20 mouse cellular contexts compared by ENCODE assay signal in the genomic region with DNA sequence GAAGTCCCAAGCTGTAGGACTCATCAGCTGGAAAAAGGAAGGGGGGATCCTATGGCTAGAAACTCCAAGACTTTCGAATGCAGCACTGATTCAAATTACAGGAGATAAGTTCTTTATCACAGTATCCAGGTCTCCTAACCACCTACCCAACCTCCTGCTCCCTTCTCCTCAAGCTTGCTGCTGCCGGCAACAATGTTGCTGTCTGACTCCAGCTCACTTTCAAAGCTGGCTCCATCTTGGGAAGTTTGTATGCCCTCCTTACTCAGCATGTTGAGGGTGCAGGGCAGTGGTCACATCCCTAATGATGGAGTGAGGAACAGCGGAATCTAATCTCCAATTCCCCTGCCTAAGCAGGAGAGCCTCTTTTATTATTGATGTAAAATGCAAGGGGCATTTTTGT. TPM values are rescaled to one million over a fixed set of nuclear protein-coding genes. Genes with fewer than 3 reads are reported as not detected.
A peak's percentile ranks its signal among the peaks of the same experiment; 100 is the strongest.
DNase-seq lines count a peak whose midpoint lies in the region; ATAC-seq and TF ChIP-seq lines count a peak whose summit lies in the region.
"Had no signal": no experiment of that assay in that cellular context is flagged by ENCODE, and none has a peak within 500 bp of the region (broad histone marks: within the 10 kb centered on the region; RNA-seq: fewer than 3 reads in every experiment).

No protein-coding gene starts in this region.

- H3K4me2 ChIP-seq in heart, embryonic 13.5 days = no peak overlapping the region
- H3K4me2 ChIP-seq in heart, postnatal 0 days (ENCODE audit: low read depth, low read length) = no peak overlapping the region
- H3K4me2 ChIP-seq: embryonic facial prominence, embryonic 13.5 days; forebrain, embryonic 12.5 days; forebrain, embryonic 15.5 days; hindbrain, embryonic 12.5 days; hindbrain, embryonic 15.5 days; intestine, embryonic 15.5 days had no signal

- no peak for TF ChIP-seq EP300 in heart, adult 2 months (IDR thresholded peaks at IDR 0.05; ENCODE audit: insufficient read depth, low read depth, low read length)
- no peak for TF ChIP-seq EP300 in heart, postnatal 0 days (IDR thresholded peaks at IDR 0.05; ENCODE audit: low read depth)

- no peak for TF ChIP-seq POLR2A in heart, adult 2 months (IDR thresholded peaks at IDR 0.05; ENCODE audit: insufficient read depth, low read depth, low read length)

- no peak for TF ChIP-seq CTCF in heart, adult 2 months (IDR thresholded peaks at IDR 0.05)
- no peak for TF ChIP-seq CTCF in heart, postnatal 0 days (IDR thresholded peaks at IDR 0.05; ENCODE audit: low read depth)

- no peaks in the 10 kb centered on the region for H3K27me3 ChIP-seq in heart, embryonic 13.5 days (replicated peaks)
- H3K27me3 ChIP-seq in heart, adult 2 months (ENCODE audit: control insufficient read depth, insufficient read depth, low read length) = no peaks in the 10 kb centered on the region
- H3K27me3 ChIP-seq in heart, postnatal 0 days (ENCODE audit: control insufficient read depth, insufficient read depth, low read length) = no peaks in the 10 kb centered on the region
- H3K27me3 ChIP-seq: embryonic facial prominence, embryonic 13.5 days; forebrain, embryonic 12.5 days; forebrain, embryonic 15.5 days; hindbrain, embryonic 12.5 days; hindbrain, embryonic 15.5 days; intestine, embryonic 15.5 days had no signal

- H3K27ac ChIP-seq in heart, embryonic 13.5 days (replicated peaks) = peak overlapping the region; percentile 25; the same call in 1 of the 2 replicates
- no peak overlapping the region for H3K27ac ChIP-seq in heart, adult 2 months
- H3K27ac ChIP-seq in heart, postnatal 0 days (ENCODE audit: low read depth) = peak overlapping the region; percentile 54
- H3K27ac ChIP-seq: embryonic facial prominence, embryonic 10.5 days; embryonic facial prominence, embryonic 13.5 days; forebrain, embryonic 12.5 days; forebrain, embryonic 15.5 days; hindbrain, embryonic 12.5 days; hindbrain, embryonic 15.5 days; intestine, embryonic 15.5 days had no signal

- peaks cover 23% of the 10 kb centered on the region for H3K4me1 ChIP-seq in heart, embryonic 13.5 days
- H3K4me1 ChIP-seq in heart, adult 2 months (ENCODE audit: control insufficient read depth, insufficient read depth, low read length) = no peaks in the 10 kb centered on the region; the same call in 1 of the 2 replicates
- no peaks in the 10 kb centered on the region for H3K4me1 ChIP-seq in heart, postnatal 0 days (ENCODE audit: control insufficient read depth, insufficient read depth)
- H3K4me1 ChIP-seq: embryonic facial prominence, embryonic 13.5 days; forebrain, embryonic 15.5 days; hindbrain, embryonic 12.5 days; hindbrain, embryonic 15.5 days; intestine, embryonic 15.5 days had no signal

- H3K9me3 ChIP-seq in heart, embryonic 13.5 days = no peaks in the 10 kb centered on the region
- H3K9me3 ChIP-seq in heart, postnatal 0 days (replicated peaks; ENCODE audit: control insufficient read depth, low read length) = no peaks in the 10 kb centered on the region
- H3K9me3 ChIP-seq: embryonic facial prominence, embryonic 10.5 days; embryonic facial prominence, embryonic 13.5 days; forebrain, embryonic 12.5 days; forebrain, embryonic 15.5 days; hindbrain, embryonic 12.5 days; hindbrain, embryonic 15.5 days; intestine, embryonic 15.5 days had no signal

- peak; percentile 70 for DNase-seq in heart, adult 11 months
- no peak for DNase-seq in heart, postnatal 36 days
- DNase-seq in heart, adult 2 months = no peak
- DNase-seq in heart, postnatal 0 days (ENCODE audit: low spot score) = no peak
- DNase-seq in heart, postnatal 4 days = no peak
- DNase-seq: gastrocnemius, postnatal 25 days had no signal

- intact Hi-C loops in heart, postnatal 36 days (cut with DNase I) = loop anchor here (5.0 kb wide), 2 partner anchors 69 to 434 kb away; a partner anchor contains a TSS
- intact Hi-C loops in heart, adult 2 months (cut with DNase I) = loop anchor here (10.0 kb wide), 2 partner anchors 187 to 437 kb away; no protein-coding TSS in a partner anchor

- WGBS in heart, embryonic 13.5 days = 70% methylated on average over 3 of the region's 3 CpGs
- WGBS in heart, adult 2 months = 74% methylated on average over 3 of the region's 3 CpGs
- 58% methylated on average over 3 of the region's 3 CpGs for WGBS in heart, postnatal 0 days

- no peak overlapping the region for H3K9ac ChIP-seq in heart, embryonic 13.5 days
- H3K9ac ChIP-seq in heart, adult 2 months (ENCODE audit: low read depth, low read length) = no peak overlapping the region
- no peak overlapping the region for H3K9ac ChIP-seq in heart, postnatal 0 days (replicated peaks; ENCODE audit: low read depth, low read length)
- H3K9ac ChIP-seq: embryonic facial prominence, embryonic 13.5 days; forebrain, embryonic 12.5 days; forebrain, embryonic 15.5 days; hindbrain, embryonic 12.5 days; hindbrain, embryonic 15.5 days; intestine, embryonic 15.5 days had no signal

- ATAC-seq in heart, embryonic 13.5 days (ENCODE audit: extremely low read depth, insufficient number of reproducible peaks, low FRiP score, low TSS enrichment) = no peak
- no peak for ATAC-seq in heart, postnatal 0 days (ENCODE audit: insufficient read depth, low read depth)
- ATAC-seq: activated CD4-positive, CD25-positive, alpha-beta regulatory T cell, adult 4 months had no signal

- no peaks in the 10 kb centered on the region for H3K79me2 ChIP-seq in heart, adult 2 months (replicated peaks; ENCODE audit: control insufficient read depth, insufficient read depth, low read length)

- no peak overlapping the region for H3K4me3 ChIP-seq in heart, embryonic 13.5 days
- no peak overlapping the region for H3K4me3 ChIP-seq in heart, adult 2 months
- no peak overlapping the region for H3K4me3 ChIP-seq in heart, postnatal 0 days (ENCODE audit: low read depth, low read length)
- H3K4me3 ChIP-seq: embryonic facial prominence, embryonic 10.5 days; embryonic facial prominence, embryonic 13.5 days; erythroblast, embryonic 14.5 days; forebrain, embryonic 12.5 days; forebrain, embryonic 15.5 days; hindbrain, embryonic 12.5 days; hindbrain, embryonic 15.5 days; intestine, embryonic 15.5 days had no signal

- H3K36me3 ChIP-seq in heart, embryonic 13.5 days = peaks cover 86% of the 10 kb centered on the region
- peaks cover 5% of the 10 kb centered on the region for H3K36me3 ChIP-seq in heart, adult 2 months (ENCODE audit: control insufficient read depth, insufficient read depth, low read length)
- H3K36me3 ChIP-seq in heart, postnatal 0 days (replicated peaks; ENCODE audit: control insufficient read depth, insufficient read depth, low read length) = peaks cover 83% of the 10 kb centered on the region
- H3K36me3 ChIP-seq: embryonic facial prominence, embryonic 10.5 days; embryonic facial prominence, embryonic 13.5 days; forebrain, embryonic 12.5 days; forebrain, embryonic 15.5 days; hindbrain, embryonic 12.5 days; hindbrain, embryonic 15.5 days; intestine, embryonic 15.5 days had no signal

RNA-seq across cellular contexts. Expression of a gene that starts 35.3 kb away (rescaled TPM):
- total RNA-seq in heart, postnatal 36 days (2021) = 10 to 100 TPM; 20.8 to 24.3 TPM
- 10.2 and 11.8 TPM in 2 replicates for polyA plus RNA-seq in heart, embryonic 13.5 days (2015; fragmentation: Nextera tagmentation; extraction: Ambion mirVana)
- total RNA-seq in heart, adult 2 months (2021) = 10 to 100 TPM; 21.8 to 26.6 TPM
- 14.9 and 16.8 TPM in 2 replicates for polyA plus RNA-seq in heart, adult 2 months (2012; rRNA removed)
- 17.7 and 18.1 TPM in 2 replicates for total RNA-seq in heart, postnatal 0 days (2014; rRNA removed; ENCODE audit: low replicate concordance)
- 8.5 and 8.9 TPM in 2 replicates for polyA plus RNA-seq in heart, postnatal 0 days (2015; fragmentation: Nextera tagmentation; extraction: Ambion mirVana)
- 10 to 100 TPM; 19.9 to 23.7 TPM for total RNA-seq in heart, postnatal 4 days (2021)
- total RNA-seq: hematopoietic stem cell, adult 5-6 weeks had no signal
- polyA plus RNA-seq: erythroblast, embryonic 14.5 days had no signal

RNA-seq across cellular contexts. Expression of a gene that starts 38.3 kb away (rescaled TPM):
- not detected for total RNA-seq in heart, postnatal 36 days (2021)
- 0.13 and 0.18 TPM in 2 replicates for polyA plus RNA-seq in heart, embryonic 13.5 days (2015; fragmentation: Nextera tagmentation; extraction: Ambion mirVana)
- total RNA-seq in heart, adult 2 months (2021) = under 1 TPM in 1 of 2 experiments, not detected in 1; 0.41 TPM
- not detected in 2 replicates for polyA plus RNA-seq in heart, adult 2 months (2012; rRNA removed)
- 1.2 and 8.0 TPM in 2 replicates for total RNA-seq in heart, postnatal 0 days (2014; rRNA removed; ENCODE audit: low replicate concordance)
- polyA plus RNA-seq in heart, postnatal 0 days (2015; fragmentation: Nextera tagmentation; extraction: Ambion mirVana) = 0.11 TPM in 1 of 2 replicates, not detected in the other
- total RNA-seq in heart, postnatal 4 days (2021) = under 1 TPM; 0.74 to 0.81 TPM
- total RNA-seq: adrenal gland, postnatal 25 days; gastrocnemius, postnatal 25 days; hematopoietic stem cell, adult 5-6 weeks had no signal
- polyA plus RNA-seq: activated CD4-positive, CD25-positive, alpha-beta regulatory T cell, adult 4 months; embryonic facial prominence, embryonic 10.5 days; embryonic facial prominence, embryonic 13.5 days; erythroblast, embryonic 14.5 days; gonadal fat pad, adult 2 months; heart, embryonic 14.5 days; hindbrain, embryonic 12.5 days; hindbrain, embryonic 15.5 days; intestine, embryonic 15.5 days had no signal
